18 mouse cellular contexts compared by ENCODE assay signal in the genomic region with DNA sequence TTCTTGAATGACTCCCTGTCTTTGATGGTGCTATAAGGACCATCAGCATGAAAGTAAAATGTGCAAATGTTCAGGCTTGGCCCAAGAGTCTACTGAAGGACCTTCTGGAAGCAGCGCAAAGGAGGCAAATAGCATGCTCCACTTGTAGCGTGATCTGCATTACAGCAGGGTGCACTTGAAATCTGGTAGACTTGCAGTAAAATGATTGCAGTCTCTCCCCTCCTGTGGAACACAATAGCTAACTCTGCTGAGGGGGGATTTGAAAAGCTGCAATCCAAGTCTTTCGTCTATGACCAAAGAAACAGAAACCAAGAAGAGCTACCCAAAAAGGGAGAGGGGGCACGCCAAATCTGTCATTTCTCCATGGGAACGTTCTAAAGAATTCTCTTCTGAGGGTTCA.
DNase-seq lines count a peak whose midpoint lies in the region; ATAC-seq lines count a peak whose summit lies in the region.
"Had no signal": no experiment of that assay in that cellular context is flagged by ENCODE, and none has a peak within 500 bp of the region (broad histone marks: within the 10 kb centered on the region; RNA-seq: fewer than 3 reads in every experiment).

No protein-coding gene starts in this region.

- H3K4me3 ChIP-seq in hindbrain, embryonic 13.5 days: no peak overlapping the region
- H3K4me3 ChIP-seq in hindbrain, embryonic 11.5 days (ENCODE audit: low read depth, low read length): no peak overlapping the region
- no peak overlapping the region for H3K4me3 ChIP-seq in forebrain, embryonic 15.5 days
- H3K4me3 ChIP-seq in midbrain, embryonic 12.5 days: no peak overlapping the region
- H3K4me3 ChIP-seq: limb, embryonic 13.5 days; liver, embryonic 13.5 days had no signal

- peak overlapping the region; percentile 62; the same call in 1 of the 2 replicates for H3K27ac ChIP-seq in hindbrain, embryonic 13.5 days
- H3K27ac ChIP-seq in hindbrain, embryonic 11.5 days (ENCODE audit: low read depth, low read length): no peak overlapping the region
- peak overlapping the region; percentile 58 for H3K27ac ChIP-seq in forebrain, embryonic 15.5 days (replicated peaks)
- H3K27ac ChIP-seq in midbrain, embryonic 12.5 days (replicated peaks): peak overlapping the region; percentile 77
- H3K27ac ChIP-seq: kidney, postnatal 0 days; limb, embryonic 13.5 days; liver, embryonic 13.5 days; stomach, postnatal 0 days had no signal

- no peaks in the 10 kb centered on the region for H3K9me3 ChIP-seq in hindbrain, embryonic 13.5 days
- H3K9me3 ChIP-seq in hindbrain, embryonic 11.5 days (ENCODE audit: control insufficient read depth, low read length): no peaks in the 10 kb centered on the region
- H3K9me3 ChIP-seq in forebrain, embryonic 15.5 days: no peaks in the 10 kb centered on the region
- H3K9me3 ChIP-seq in midbrain, embryonic 12.5 days: no peaks in the 10 kb centered on the region
- H3K9me3 ChIP-seq: limb, embryonic 13.5 days; liver, embryonic 13.5 days had no signal

- H3K27me3 ChIP-seq in hindbrain, embryonic 13.5 days: no peaks in the 10 kb centered on the region
- H3K27me3 ChIP-seq in hindbrain, embryonic 11.5 days (ENCODE audit: control insufficient read depth, insufficient read depth, low read length): no peaks in the 10 kb centered on the region
- no peaks in the 10 kb centered on the region for H3K27me3 ChIP-seq in forebrain, embryonic 15.5 days
- H3K27me3 ChIP-seq in midbrain, embryonic 12.5 days: no peaks in the 10 kb centered on the region
- H3K27me3 ChIP-seq: liver, embryonic 13.5 days had no signal

- H3K4me2 ChIP-seq in hindbrain, embryonic 13.5 days: no peak overlapping the region
- H3K4me2 ChIP-seq in hindbrain, embryonic 11.5 days (replicated peaks; ENCODE audit: low read depth, low read length): no peak overlapping the region
- H3K4me2 ChIP-seq in forebrain, embryonic 15.5 days (replicated peaks): no peak overlapping the region
- no peak overlapping the region for H3K4me2 ChIP-seq in midbrain, embryonic 12.5 days (replicated peaks)
- H3K4me2 ChIP-seq: limb, embryonic 13.5 days; liver, embryonic 13.5 days; lung, embryonic 14.5 days had no signal

- WGBS in hindbrain, embryonic 13.5 days: 54% methylated on average over 5 of the region's 5 CpGs
- WGBS in hindbrain, embryonic 11.5 days: 75% methylated on average over 5 of the region's 5 CpGs
- 31% methylated on average over 5 of the region's 5 CpGs for WGBS in forebrain, embryonic 15.5 days
- 45% methylated on average over 5 of the region's 5 CpGs for WGBS in midbrain, embryonic 12.5 days

- H3K9ac ChIP-seq in hindbrain, embryonic 13.5 days: no peak overlapping the region
- no peak overlapping the region for H3K9ac ChIP-seq in hindbrain, embryonic 11.5 days (ENCODE audit: low read depth, low read length)
- no peak overlapping the region for H3K9ac ChIP-seq in forebrain, embryonic 15.5 days (replicated peaks)
- H3K9ac ChIP-seq in midbrain, embryonic 12.5 days (replicated peaks): no peak overlapping the region
- H3K9ac ChIP-seq: limb, embryonic 13.5 days; liver, embryonic 13.5 days; lung, embryonic 14.5 days had no signal

- no peak for ATAC-seq in hindbrain, embryonic 13.5 days (ENCODE audit: low FRiP score)
- ATAC-seq in hindbrain, embryonic 11.5 days (ENCODE audit: low FRiP score): no peak
- ATAC-seq in forebrain, embryonic 15.5 days (replicated peaks): no peak
- ATAC-seq in midbrain, embryonic 12.5 days (ENCODE audit: low FRiP score, low read depth): no peak; the same call in 1 of the 2 replicates
- no peak for ATAC-seq in megakaryocyte, adult 5-6 weeks (ENCODE audit: poor library complexity, severe bottlenecking)

- H3K36me3 ChIP-seq in hindbrain, embryonic 13.5 days: no peaks in the 10 kb centered on the region; the same call in 1 of the 2 replicates
- no peaks in the 10 kb centered on the region for H3K36me3 ChIP-seq in hindbrain, embryonic 11.5 days (ENCODE audit: control insufficient read depth, insufficient read depth, low read length)
- H3K36me3 ChIP-seq in forebrain, embryonic 15.5 days: no peaks in the 10 kb centered on the region; the same call in 1 of the 2 replicates
- H3K36me3 ChIP-seq in midbrain, embryonic 12.5 days: peaks cover 13% of the 10 kb centered on the region; the same call in 1 of the 2 replicates
- H3K36me3 ChIP-seq: limb, embryonic 13.5 days; liver, embryonic 13.5 days had no signal

- no peak for DNase-seq in hindbrain, embryonic 11.5 days (ENCODE audit: low spot score)
- DNase-seq in thymus, postnatal 36 days: no peak
- DNase-seq in gastrocnemius, adult 8-10 months (ENCODE audit: low spot score in 2 of 2): no peak
- DNase-seq: adrenal gland, postnatal 36 days; B cell, adult 2 months; gastrocnemius, postnatal 10 days; kidney, adult 11 months; liver, embryonic 13.5 days; lung, postnatal 36 days; right cerebral cortex, adult 18-20 months had no signal

- peaks cover 31% of the 10 kb centered on the region for H3K4me1 ChIP-seq in hindbrain, embryonic 13.5 days (replicated peaks)
- peaks cover 3% of the 10 kb centered on the region; the same call in 1 of the 2 replicates for H3K4me1 ChIP-seq in hindbrain, embryonic 11.5 days (replicated peaks; ENCODE audit: control insufficient read depth, insufficient read depth, low read length)
- peaks cover 30% of the 10 kb centered on the region for H3K4me1 ChIP-seq in forebrain, embryonic 15.5 days
- H3K4me1 ChIP-seq in midbrain, embryonic 12.5 days: peaks cover 39% of the 10 kb centered on the region
- H3K4me1 ChIP-seq: limb, embryonic 13.5 days; liver, embryonic 13.5 days had no signal
